Mouse (Mus musculus) central nervous system, embryonic 11.5 days (tissue): ENCODE measurements around the gene Pdzd4. TPM values are rescaled to one million over a fixed set of nuclear protein-coding genes. Genes with fewer than 3 reads are reported as not detected.

ENCODE experiments used
- polyA plus RNA-seq: library from polyadenylated mRNA; depleted of rRNA; stranded (reverse); fragments of >200 nt; gene quantifications from 2 replicates; pipeline ENCODE4 v1.2.3, GENCODE M21; 2012; rRNA removed

The Pdzd4 gene
- polyA plus RNA-seq = 23.2 and 40.3 TPM in 2 replicates

GRCm38 (mm10) chrX:73824185-73825151 lies at the start of gene Pdzd4:
Gene Pdzd4, minus strand, starts transcription at chrX:73824969.

DNA sequence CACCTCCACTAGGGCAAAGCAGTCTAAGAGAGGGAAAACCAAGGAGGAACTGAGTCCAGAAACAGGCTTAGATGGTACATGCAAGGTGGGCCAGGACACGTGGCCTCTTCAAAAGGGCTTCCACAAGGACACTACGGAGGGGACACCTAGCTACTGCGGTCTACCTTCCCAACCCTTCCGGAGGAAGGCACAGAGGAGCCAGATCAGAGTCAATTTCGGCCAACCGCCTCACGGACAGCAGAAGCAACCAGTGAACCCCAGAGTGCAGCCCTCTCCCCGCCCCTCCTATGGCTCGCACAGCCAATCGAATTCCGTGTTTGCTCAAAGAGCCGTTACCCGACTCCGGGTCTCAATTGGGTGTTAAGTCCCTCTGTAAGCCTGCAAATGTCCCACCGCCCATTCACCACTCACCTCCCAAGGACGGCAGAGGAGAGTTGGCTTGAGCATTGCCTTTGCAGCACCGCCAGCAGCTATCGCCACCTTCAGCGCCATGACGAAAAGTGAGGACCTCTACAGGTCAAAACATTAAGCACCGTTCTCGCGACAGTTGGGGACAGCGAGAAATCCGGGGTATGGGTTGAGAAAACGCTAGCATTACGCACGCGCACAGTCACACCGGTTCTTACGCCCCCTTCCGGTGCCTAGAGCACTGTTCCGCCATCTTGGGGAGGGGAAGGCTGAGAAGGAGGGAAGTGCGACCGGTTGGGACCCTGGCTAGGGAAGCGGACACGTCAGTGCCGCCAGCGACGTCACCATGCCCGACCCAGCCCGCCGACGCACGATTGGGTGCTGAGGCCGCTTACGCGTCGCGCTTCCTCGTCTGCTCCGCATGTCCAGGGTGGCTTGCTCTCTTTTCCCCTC lies 38.2 kb downstream of the Pdzd4 start, which contains the start of the genes Idh3g and Ssr4:
Gene Idh3g (minus strand): TSS at position 534 of the 861 bp plus-strand sequence.
Gene Ssr4 (plus strand): TSS at position 665 of the 861 bp plus-strand sequence.

GRCm38 (mm10) chrX:73774168-73774760 lies 50.5 kb downstream of the Pdzd4 start, which contains the start of gene Srpk3:
Gene Srpk3, plus strand, starts transcription at chrX:73774405.

GRCm38 (mm10) chrX:73756334-73757140 lies 68.2 kb downstream of the Pdzd4 start, which contains the start of gene Plxnb3:
Gene Plxnb3, plus strand, starts transcription at chrX:73757090.

Other genes starting within 250 kb of the Pdzd4 start
- 11.3 and 16.0 TPM in 2 replicates for gene Dusp9, start 185.6 kb downstream of the Pdzd4 start, polyA plus RNA-seq
- gene Pnck, start 164.9 kb downstream of the Pdzd4 start, polyA plus RNA-seq = 17.0 TPM in 2 replicates
- gene Slc6a8, start 151.8 kb downstream of the Pdzd4 start, polyA plus RNA-seq = 30.6 and 49.4 TPM in 2 replicates
- 71.0 and 75.1 TPM in 2 replicates for gene Bcap31, start 108.8 kb downstream of the Pdzd4 start, polyA plus RNA-seq
- gene Abcd1, start 108.4 kb downstream of the Pdzd4 start, polyA plus RNA-seq = 10.3 and 12.6 TPM in 2 replicates
- gene Plxnb3, start 67.9 kb downstream of the Pdzd4 start, polyA plus RNA-seq = 0.22 and 0.41 TPM in 2 replicates
- 1.1 and 5.5 TPM in 2 replicates for gene Srpk3, start 50.6 kb downstream of the Pdzd4 start, polyA plus RNA-seq
- gene Idh3g, start 38.1 kb downstream of the Pdzd4 start, polyA plus RNA-seq = 167 and 344 TPM in 2 replicates
- 83.3 and 142 TPM in 2 replicates for gene Ssr4, start 37.9 kb downstream of the Pdzd4 start, polyA plus RNA-seq
- gene Avpr2, start 67.1 kb upstream of the Pdzd4 start, polyA plus RNA-seq = 0.05 TPM in 1 of 2 replicates, not detected in the other
- gene L1cam, start 71.1 kb upstream of the Pdzd4 start, polyA plus RNA-seq = 29.2 and 43.4 TPM in 2 replicates
- 4.8 and 5.8 TPM in 2 replicates for gene Arhgap4, start 96.9 kb upstream of the Pdzd4 start, polyA plus RNA-seq
- 126 and 150 TPM in 2 replicates for gene Naa10, start 97.0 kb upstream of the Pdzd4 start, polyA plus RNA-seq
- 18.6 and 27.2 TPM in 2 replicates for gene Renbp, start 105.9 kb upstream of the Pdzd4 start, polyA plus RNA-seq
- 49.0 and 83.0 TPM in 2 replicates for gene Hcfc1, start 141.4 kb upstream of the Pdzd4 start, polyA plus RNA-seq
- 53.1 and 61.3 TPM in 2 replicates for gene Irak1, start 198.9 kb upstream of the Pdzd4 start, polyA plus RNA-seq